Mouse (Mus musculus) cerebellum, adult 18-20 months (tissue): ENCODE data around the gene Gm27235.
"Not testable (repeated sequence)": the region's sequence is repeated elsewhere in the genome, so short reads cannot be mapped to it uniquely, and the experiment has no call there.

Source experiments
- DNase-seq, 2 experiments: peaks; one replicate each; pipeline ENCODE4 v3.0.0; 2021

The Gm27235 gene

DNA sequence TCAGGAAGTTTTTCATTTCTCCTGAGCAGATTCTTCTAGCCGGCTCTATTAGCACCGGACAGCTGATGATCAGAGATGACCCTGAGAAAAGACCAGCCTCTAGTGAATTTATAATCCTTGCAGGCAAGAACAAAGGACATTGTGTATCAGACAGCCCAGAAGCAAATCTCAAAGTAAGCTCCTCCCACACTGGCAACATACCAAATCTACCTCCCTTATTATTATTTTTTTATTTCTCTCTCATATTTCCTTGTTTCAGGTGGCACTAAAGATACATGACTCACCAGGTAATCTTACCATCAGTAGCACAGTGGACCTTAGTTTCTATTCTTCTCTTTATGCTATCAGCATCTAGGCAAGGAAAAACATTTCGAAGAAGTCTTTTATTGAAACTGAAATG is at the start of gene Gm27235, which contains the start of gene D730048I06Rik:
Gm27235 (minus strand) TSS at position 101 of the 400 bp plus-strand sequence.
D730048I06Rik (minus strand) TSS at position 112 of the 400 bp plus-strand sequence.
- no peak for DNase-seq

DNA sequence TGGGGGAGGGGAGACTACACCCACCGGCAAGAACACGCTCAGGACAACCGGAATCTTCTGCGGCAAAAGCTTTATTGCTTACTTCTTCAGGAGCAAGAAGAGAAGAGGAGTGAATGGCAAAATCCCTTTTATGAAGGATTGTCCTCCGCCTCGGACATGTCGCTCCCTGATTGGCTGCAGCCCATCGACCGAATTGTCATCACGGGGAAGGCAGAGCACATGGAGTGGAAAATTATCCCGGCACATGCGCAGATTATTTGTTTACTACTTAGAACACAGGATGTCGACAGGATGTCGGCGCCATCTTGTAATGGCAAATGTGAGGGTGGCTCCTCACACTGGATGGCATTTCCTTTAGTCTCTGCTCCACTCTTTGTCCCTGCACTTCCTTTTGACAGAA is 28.0 kb upstream of the Gm27235 start:
- DNase-seq = not testable (repeated sequence)

DNA sequence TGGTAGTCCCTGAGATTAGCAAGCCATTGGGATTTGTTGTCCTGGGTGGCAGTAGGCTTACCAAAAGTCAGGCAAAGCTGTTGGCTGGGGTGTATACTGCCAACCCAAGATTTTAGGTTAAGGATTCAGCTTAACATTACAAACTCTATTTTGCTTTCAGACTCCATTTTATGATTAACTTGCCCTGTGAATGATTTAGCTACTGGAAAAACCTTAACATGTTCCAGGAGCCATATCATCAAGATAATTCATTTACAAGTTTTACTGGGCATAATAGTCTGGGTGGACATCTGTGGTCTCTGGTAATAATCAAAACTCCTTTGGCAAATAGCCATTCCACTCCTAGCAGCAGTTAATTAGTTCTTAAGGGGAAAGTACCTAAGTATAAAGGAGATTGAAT is 8.2 kb upstream of the Gm27235 start:
- DNase-seq = no peak

DNA sequence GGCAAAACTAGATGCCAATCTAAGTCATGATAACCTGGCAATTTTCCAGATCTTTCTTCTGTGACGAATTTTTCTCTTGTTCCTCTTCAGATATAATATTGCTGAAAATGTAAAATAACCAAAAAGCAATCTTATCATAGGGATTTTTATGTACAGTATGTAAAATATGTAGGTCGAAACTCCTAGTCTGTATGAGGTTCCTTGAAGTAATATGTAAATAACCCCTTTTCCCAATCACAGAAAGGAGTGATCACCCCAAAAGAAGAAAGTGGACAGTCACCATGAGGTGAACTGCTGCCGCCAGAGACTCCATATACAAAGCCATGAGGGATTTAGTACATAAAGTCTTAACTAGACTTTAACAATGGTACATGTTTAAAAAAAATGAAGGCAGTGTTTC is 11.9 kb downstream of the Gm27235 start, which contains the start of gene Gm17727:
Gm17727 (minus strand) TSS at position 101 of the 400 bp plus-strand sequence.
- DNase-seq = no peak

DNA sequence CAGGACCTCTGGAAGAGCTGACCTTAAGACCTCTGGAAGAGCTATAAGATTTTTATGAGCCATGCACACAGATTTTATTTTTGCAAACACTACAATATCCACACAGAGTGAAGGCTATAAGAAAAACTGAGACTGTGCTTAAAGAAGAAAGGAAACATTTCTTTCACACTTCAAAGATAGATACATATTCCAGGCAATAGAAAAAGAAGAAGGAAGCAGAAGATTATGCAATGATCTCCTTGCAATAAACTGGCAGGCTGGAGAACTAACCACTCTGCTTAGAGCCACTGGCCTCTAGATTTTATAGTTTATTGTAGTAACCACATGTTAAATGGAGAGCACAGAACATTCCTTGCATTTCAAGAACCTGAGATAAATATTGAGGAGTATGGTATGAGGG is 33.1 kb downstream of the Gm27235 start:
- no peak for DNase-seq

DNA sequence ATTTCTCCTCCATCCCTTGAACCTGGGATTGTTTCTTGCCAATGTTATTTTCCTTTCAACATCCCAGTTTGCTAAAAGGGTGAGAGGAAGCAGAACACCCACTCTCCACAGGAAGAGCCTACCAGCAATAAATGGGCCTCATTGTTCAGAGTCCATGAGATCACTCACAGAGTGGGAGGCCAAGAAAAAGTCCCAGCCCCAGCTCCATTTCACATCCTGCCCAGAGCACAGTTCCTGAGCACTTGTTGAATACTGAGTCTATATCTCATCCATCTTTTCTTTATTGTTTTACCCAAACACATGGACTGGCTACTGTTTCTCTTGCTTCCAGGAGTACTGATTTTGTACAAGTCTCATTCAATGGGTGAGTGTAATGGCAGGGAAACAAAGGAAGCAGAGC is 49.2 kb downstream of the Gm27235 start, which contains the start of gene Gm17677:
Gm17677 (plus strand) TSS at position 301 of the 400 bp plus-strand sequence.
- no peak for DNase-seq
